Mouse (Mus musculus) spleen, postnatal 4 days (tissue): ENCODE measurements around the gene Rnf167.

Experiments
- DNase-seq, 2 experiments: peaks; one replicate each; pipeline ENCODE4 v3.0.0; 2022; ENCODE audit warnings: low spot score in 2 of 2

Gene Rnf167

DNA sequence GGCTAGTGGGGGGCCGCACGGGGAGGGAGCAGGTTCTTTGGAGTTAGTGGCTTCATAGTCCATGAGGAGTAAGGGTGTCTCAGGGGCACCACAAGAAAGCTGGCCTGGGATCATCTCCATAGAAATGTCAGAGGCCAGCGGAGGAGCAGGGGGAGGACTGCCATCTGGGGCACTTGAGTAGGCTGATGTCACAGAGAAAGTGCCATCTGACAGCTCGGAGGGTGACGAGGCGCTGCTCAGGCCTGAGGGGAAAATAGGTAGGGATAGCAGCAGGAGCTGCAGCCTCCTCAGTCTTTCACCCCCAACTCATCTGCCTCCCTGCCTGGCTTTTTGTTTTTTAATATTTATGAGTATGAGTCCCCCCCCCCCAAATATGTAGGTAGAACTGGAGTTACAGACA, 27.0 kb downstream of the Rnf167 start:
- DNase-seq = no peak

DNA sequence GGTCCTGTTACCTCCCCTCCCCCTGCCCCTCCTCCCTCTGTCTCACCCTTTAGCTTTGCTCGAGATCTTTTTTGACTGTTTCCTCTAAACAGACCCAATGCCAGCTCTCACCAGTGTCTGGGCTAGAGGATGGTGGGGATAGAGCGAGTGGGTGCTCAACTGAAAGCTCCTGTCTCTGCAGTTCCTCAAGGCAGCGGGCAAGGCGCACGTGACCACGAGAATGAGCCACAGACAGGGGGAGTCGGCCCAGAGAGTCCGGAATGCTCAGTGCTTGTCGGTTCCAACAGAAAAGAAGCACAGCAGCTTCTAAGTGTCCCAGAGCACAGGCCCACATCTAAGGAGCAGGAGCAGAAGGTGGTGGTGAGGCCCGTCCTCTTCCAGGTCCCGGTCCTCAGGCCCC, 27.5 kb downstream of the Rnf167 start:
- no peak for DNase-seq

DNA sequence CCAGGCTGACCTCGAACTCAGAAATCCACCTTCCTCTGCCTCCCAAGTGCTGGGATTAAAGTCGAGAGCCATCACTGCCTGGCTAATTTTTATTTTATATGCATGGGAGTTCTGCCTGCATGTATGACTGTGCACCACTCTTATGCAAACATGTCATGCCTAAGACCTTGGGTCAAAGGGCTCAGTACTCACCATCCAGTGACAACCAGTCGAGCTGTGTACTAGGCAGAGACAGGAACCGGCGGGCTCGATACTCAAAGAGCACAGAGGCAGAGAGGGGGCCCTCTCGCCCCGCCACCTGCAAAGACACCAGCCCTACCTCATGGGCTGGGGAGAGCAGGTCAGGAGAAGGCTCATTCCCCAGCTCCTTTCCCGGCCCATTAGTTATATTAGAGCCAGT, 31.1 kb downstream of the Rnf167 start:
- DNase-seq = no peak

DNA sequence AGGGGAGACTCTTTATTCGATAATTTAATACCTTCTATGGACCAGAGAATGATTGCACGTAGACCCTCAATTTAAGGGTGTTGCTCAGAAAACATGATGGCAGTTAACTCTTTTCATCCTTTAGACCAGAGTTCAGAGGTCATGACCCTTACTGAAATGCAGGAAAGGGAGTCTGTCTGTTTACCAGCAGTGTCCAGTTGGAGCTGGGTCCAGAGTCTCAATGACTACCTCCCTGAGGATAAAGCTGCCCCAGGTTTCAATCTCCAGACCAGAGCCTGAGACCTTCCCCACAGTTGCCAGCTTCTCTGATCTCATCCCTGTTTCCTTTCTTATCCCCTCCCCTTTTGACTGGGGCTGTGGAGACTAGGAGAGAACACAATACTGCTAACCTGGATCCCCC, 31.5 kb downstream of the Rnf167 start:
- DNase-seq = no peak

DNA sequence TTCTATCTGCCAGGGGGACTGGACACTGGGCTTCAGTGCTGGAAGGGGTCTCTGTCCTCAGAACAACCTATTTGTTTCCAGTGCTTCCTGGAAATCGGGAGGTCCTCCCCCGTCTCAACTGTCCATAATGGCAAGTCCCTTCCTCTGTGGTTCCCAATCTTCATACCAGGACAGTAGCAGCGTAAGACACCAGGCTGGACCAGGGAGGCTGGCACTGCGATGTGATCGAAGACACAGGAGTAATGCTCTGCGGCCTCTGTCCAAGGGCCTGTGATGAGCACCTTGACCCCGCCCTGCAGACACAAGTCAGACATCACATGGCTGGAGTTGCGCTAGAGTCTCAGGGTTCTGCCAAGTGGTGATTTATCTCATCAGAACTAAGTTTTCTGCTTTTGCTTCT, 32.3 kb downstream of the Rnf167 start:
- DNase-seq = no peak

DNA sequence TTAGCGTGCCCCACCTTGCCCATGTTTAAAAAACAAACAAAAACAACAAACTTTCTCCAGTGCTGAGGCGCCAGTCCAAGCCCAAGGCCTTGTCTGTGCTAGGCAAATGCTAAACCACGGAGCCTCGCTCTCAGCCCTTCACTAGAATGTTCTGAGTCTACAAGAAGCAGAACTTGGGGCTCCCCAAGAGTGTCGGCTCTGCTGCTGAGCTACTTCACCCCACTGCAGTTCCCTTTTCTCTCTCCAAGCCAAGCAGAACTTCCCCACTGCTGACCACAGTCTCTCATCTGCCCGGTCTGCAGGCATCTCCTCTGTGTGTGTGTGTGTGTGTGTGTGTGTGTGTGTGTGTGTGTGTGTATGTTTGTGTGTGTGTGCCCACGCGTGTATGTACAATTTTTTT, 32.9 kb downstream of the Rnf167 start:
- DNase-seq = peak in 1 of 2 experiments; percentile 45

DNA sequence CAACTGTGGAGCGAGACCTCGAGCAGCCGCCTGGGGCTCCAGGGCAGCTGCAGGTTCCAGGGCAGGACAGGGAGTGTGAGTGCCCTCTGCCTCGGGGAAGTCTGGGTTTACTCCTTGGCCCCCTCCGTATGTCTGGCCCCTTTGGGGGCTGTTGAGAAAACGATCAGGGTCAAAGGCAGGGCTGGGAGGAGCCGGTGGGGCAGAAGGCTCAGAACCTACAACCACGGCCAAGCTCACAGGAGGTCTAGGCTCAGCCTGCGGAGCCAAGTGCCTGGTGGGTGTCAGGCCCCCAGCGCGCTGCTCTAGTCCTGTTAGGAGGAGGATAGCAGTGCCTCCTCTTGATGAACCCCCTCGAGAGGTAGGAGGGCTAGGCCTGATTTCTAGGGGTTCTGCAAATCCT, 34.1 kb downstream of the Rnf167 start:
- DNase-seq = no peak

DNA sequence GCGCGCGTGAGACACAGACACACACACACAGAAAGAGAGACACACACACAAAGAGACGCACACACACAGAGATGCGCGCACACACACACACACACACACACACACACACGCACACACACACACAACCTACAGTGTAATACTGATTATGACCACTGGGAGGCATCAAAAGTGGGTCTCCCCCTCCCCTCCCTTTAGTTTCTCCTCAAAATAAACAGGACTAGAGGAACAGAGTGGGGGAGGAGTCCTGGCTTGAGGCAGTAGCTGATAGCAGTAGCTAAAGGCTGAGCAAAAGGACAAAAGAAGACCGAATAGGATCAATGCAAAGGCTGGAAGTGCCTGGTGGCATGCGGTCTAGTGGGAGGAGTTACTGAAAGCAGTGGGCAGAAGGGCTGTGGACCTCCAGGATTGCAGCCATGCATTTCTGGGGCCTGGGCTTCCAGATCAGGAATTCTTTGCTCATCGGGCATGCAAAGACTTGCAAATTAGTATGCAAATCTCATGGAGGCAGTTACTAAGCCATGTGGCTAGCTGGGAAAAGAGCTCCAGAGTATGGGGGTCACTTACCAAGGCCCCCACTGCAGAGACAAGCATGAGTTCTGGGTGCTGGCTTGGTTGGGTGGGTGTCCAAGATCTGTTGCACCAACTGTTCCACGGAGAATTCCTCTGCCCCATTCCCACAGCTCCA, 35.0 kb downstream of the Rnf167 start:
- no peak for DNase-seq

DNA sequence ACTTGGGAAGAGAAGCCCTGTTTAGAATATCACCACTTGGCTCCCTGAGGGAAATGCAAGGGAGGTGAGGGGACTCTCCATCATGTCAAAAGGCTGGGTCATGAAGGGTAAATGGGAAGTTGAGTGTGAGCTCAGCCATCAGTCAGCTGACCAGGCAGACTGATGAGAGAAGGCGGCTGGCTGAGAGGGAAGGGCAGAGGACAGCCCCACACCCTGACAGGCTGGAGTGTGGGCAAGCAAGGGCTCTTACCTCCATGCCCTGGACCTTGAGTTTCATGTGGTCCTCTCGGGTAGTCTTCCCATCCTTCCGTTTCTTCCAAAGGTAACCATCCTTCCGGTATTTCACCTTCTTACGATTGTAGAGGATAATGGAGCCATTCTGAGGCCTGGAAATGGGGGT, 36.6 kb downstream of the Rnf167 start:
- DNase-seq = no peak

DNA sequence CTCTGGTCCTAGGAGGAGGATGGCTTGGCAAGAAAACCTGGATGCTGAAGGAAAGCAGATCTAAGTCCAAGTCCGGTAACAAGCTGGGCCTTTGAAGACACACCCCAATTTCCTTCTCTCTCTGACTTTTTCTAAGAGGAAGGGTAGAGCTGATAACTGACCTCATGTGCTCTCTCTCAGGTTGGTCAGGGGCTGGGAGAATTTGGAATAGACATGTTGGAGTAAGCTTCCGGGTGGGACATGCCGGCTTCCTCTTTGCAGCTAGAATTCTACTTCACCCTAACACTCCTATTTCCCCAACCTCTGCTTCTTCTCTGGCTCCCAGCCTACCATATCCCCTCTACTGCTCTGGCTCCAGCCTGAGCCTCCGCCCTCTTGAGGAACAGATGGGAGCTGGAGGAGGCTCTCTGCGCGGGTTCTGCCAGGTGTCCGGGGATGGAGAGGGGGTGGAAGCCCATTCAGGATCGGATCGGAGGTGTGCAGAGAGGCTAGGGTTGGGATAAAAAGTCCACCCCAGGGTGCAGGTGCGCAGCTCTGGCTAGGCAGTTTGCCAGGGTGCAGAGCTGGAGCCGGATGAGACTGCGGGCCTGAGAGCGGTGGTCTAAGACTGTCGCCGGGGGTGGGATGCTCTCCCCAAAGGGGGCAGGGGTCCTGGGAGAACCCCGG, 40.0 kb downstream of the Rnf167 start:
- DNase-seq = no peak

DNA sequence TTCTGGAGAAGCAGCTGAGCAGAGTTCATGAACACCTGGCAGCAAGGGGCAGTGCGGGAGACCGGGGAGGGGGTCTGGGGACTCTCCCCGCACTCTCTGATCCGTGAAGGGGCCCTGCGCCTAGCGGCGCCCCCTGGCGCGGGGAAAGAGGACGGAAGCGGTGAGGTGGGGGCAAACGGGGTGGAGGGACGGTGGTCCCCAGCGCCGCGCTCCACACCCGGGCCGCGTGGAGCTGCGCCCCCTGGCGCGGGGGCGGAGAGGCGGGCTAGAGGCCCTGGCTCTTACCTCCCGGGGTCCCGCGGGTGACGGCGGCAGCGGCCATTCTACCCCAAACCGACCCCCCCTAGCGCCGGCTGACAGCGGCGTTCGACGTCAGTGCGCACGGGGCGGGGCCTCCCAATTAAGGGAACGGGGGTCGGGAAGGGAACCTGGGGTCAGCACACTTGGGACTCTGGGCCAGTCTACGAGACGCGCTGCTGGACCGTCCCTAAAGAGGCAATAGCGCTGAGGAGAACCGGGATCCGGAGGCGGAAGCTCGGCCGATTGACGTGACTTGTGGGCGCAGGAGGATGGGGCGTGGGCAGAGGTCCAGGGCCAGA, 40.7 kb downstream of the Rnf167 start, which contains the start of gene Camta2:
TSS of gene Camta2 (minus strand) at position 505 of the 599 bp plus-strand sequence.
- DNase-seq = peak; percentile 78 to 89

DNA sequence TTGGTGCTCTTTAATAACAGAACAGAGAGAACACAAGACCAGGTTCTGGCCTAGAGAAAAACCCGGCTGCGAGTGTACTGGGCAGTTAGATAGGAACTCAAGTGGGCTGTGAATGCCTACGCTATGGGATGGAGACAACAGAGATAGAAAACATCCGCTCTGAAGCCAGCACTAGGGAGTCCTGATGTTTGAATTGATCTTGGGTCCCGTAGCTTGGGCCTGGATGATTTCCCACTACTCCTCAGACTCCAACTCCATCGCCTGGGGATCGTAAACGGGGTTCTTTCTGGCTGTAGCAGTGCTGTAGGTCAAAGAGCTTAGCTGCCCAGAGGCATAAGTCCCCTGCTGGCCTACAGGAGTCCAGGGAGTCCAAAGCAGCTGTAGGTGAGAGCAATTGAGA, 41.3 kb downstream of the Rnf167 start:
- DNase-seq = no peak

DNA sequence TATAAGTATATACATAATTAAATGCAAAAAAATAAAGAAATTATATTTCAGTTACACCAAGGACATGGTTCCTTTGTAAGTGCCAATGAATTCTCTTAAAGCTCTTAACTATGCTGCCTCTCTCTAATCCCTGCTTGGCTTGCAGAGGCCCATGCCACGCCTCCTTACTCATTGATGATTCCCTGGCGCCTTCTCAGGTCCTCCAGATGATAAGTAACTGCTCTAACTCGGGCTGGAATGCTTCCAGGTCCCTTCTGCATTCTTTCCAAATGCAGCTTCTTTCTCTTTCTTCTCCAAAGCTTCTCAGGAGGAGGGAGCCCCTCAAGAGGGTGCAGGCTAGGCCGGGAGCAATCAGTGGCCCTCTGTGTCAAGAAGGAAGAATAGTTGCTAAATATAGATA, 42.5 kb downstream of the Rnf167 start:
- no peak for DNase-seq

DNA sequence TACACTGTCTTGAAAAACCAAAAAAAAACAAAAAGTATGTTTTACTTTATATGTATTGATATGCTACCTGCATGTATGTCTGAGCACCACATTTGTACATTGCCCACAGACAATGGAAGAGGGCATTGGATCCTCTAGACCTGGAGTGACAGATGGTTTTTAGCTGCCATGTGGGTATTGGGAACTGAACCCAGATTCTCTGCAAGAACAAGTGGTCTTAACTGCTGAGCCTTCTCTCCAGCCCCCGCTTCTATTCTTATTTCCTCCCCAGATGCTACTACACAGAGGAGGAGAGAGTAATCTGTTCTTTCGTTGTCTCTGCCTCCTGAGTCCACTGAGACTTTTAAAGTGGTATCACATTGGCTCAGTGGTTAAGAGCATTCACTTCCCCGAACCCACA, 46.5 kb downstream of the Rnf167 start:
- no peak for DNase-seq

DNA sequence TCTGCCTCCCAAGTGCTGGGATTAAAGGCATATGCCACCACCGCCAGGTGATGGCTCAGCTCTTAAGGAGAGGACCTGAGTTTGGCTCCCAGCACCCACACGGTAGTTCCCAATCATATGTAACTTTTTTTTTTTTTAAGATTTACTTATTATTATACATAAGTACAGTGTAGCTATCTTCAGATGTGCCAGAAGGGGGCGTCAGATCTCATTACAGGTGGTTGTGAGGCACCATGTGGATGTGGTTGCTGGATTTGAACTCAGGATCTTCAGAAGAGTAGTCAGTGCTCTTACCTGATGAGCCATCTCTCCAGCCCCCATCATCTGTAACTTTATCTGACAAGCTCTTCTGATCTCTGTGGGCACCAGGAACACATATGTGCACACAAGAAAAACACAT, 50.3 kb downstream of the Rnf167 start:
- DNase-seq = no peak

DNA sequence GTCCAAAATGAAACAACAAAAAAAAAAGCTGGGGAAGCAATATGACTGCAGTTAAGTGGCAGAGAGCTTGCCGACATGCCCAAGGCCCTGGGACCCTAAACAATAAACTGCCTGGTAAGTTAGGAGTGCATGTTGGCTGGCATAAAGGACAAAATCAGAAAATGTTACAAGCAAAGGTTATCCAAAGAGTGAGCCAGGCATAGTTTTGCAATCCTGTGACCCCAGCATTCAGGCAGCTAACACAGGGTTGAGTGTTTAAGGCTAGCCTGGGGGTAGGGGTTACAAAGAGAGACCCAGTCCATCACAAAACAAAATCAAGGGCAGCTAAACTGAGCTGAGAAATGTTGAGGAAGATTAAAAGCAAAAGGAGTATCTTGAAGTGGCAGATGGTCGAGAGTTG, 52.0 kb downstream of the Rnf167 start:
- DNase-seq = no peak

DNA sequence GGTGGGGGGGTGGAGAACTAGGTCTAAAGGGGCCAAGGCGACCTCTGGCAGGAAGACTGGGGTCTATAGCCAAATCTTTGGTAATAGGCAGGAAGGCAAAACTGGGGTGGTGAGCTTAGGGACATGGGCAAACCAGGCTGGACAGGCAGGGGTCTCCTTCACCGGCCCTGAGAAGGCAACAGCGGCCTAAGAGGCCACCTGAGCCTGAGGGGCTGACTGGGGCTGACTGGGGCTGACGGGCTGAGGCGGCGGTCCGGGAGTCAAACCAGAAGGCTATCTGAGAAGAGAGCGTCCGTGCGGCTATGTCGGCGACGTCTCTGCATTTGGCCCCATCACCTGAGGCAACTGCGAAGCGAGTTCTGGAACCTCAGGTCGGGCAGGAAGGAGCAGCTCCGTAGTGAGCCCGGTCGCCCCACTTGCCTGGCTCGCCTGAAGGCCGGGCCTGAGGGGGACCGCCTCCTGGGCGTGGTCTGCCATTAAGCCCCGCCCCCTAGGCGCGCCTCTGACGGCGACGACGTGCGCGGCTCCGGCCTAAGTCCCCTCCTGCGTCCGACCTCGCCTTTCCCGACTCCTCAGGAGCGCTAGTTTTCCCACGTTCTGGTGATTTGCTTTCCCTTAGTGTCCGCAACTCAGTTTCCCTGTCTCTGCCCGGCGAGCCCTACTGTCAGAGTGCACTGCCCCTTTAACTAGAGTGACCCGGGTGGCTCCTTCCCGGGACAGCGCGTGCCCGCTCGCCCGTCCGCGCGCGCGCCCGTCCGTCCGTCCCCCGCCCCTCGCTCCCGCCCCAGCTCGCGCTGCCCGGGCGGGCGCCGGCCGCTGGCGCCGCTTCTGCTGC, 52.9 kb downstream of the Rnf167 start, which contains the start of the genes Inca1 and Kif1c:
TSS of gene Inca1 (minus strand) at position 434 of the 835 bp plus-strand sequence.
TSS of gene Kif1c (plus strand) at position 827 of the 835 bp plus-strand sequence.
- peak; percentile 97 to 99 for DNase-seq

DNA sequence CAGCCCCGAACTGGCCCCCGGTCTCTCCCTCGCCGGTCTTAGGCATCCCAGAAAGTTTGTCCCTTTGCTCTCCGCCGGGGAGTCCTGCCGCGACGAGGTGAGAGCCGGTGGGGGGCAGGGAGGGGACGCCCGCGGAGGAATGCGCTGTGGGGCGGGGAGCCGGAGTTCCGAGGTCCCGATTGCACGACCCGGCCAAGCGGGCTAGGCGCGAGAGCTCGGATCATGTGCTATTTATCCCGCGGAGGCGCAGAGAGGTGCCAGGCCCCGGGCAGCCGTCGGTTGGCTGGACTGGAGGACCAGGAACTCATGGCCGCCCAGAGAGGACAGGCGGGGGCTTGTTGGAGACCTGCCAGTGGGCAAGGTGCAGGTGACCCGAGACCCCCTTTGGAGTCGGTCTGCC, 53.6 kb downstream of the Rnf167 start:
- peak; percentile 47 to 84 for DNase-seq
